8 mouse cellular contexts compared by ENCODE assay signal in genomic region chr2:166905711-166906522, GRCm38 (mm10). TPM values are rescaled to one million over a fixed set of nuclear protein-coding genes. Genes with fewer than 3 reads are reported as not detected.
DNase-seq lines count a peak whose midpoint lies in the region; ATAC-seq and TF ChIP-seq lines count a peak whose summit lies in the region.

Cse1l (plus strand) TSS chr2:166906040.

- no peaks in the 10 kb centered on the region; the same call in 1 of the 2 replicates for H3K4me1 ChIP-seq in hindbrain, postnatal 0 days (ENCODE audit: insufficient read depth, low read length)

- peak within 1 kb of the TSS; percentile 92 for H3K4me3 ChIP-seq in gastrocnemius, adult 2 months
- H3K4me3 ChIP-seq in hindbrain, postnatal 0 days (ENCODE audit: low read length) = peak within 1 kb of the TSS; percentile 78
- peak within 1 kb of the TSS; percentile 78 for H3K4me3 ChIP-seq in left cerebral cortex, adult 2 months

- H3K27ac ChIP-seq in gastrocnemius, adult 2 months = peak within 1 kb of the TSS; percentile 98
- peak within 1 kb of the TSS; percentile 96 for H3K27ac ChIP-seq in hindbrain, postnatal 0 days
- peak within 1 kb of the TSS; percentile 97 for H3K27ac ChIP-seq in left cerebral cortex, adult 2 months

- 1% methylated on average over 78 of the region's 80 CpGs for WGBS in hindbrain, postnatal 0 days

- intact Hi-C loops in gastrocnemius, adult 2 months (cut with DNase I) = no loop called here
- intact Hi-C loops in left cerebral cortex, adult 2 months (cut with DNase I) = loop anchor here (5.0 kb wide), 1 partner anchor 91 kb away; the partner anchor contains the start of gene Stau1

- TF ChIP-seq CTCF in gastrocnemius, adult 2 months (IDR thresholded peaks at IDR 0.05) = no peak
- TF ChIP-seq CTCF in hindbrain, postnatal 0 days (IDR thresholded peaks at IDR 0.05; ENCODE audit: low read depth) = peak; percentile 14; the same call in 1 of the 2 replicates
- no peak; the same call in 1 of the 2 replicates for TF ChIP-seq CTCF in left cerebral cortex, adult 2 months (IDR thresholded peaks at IDR 0.05)

- H3K9me3 ChIP-seq in hindbrain, postnatal 0 days (ENCODE audit: low read length) = no peaks in the 10 kb centered on the region

- DNase-seq in ZHBTc4 (ENCODE audit: low read depth, low spot score) = peak; percentile 98
- peak; percentile 98 for DNase-seq in gastrocnemius, adult 2 months
- peak; percentile 99 for DNase-seq in hindbrain, postnatal 0 days (ENCODE audit: low spot score)
- DNase-seq in left cerebral cortex, adult 2 months (ENCODE audit: extremely low spot score in 1 of 2, low spot score in 2 of 2) = peak; percentile 98 to 99
- DNase-seq in right cerebral cortex, adult 2 months (ENCODE audit: low spot score in 2 of 2) = peak; percentile 98 to 99
- peak; percentile 98 for DNase-seq in urinary bladder, postnatal 14 days (ENCODE audit: low spot score)

- no peaks in the 10 kb centered on the region for H3K36me3 ChIP-seq in hindbrain, postnatal 0 days (ENCODE audit: insufficient read depth, low read length)

- H3K4me2 ChIP-seq in hindbrain, postnatal 0 days (ENCODE audit: low read depth, low read length) = peak within 1 kb of the TSS; percentile 92

- peak; percentile 94 for ATAC-seq in common myeloid progenitor, adult 5-6 weeks (replicated peaks; ENCODE audit: low read depth, poor library complexity, severe bottlenecking)
- ATAC-seq in hindbrain, postnatal 0 days = peak; percentile 97
- ATAC-seq in megakaryocyte, adult 5-6 weeks (ENCODE audit: poor library complexity, severe bottlenecking) = peak; percentile 86

- H3K27me3 ChIP-seq in hindbrain, postnatal 0 days (ENCODE audit: insufficient read depth, low read length) = no peaks in the 10 kb centered on the region

- H3K9ac ChIP-seq in hindbrain, postnatal 0 days (replicated peaks; ENCODE audit: low read length) = peak within 1 kb of the TSS; percentile 80

RNA-seq across cellular contexts. Expression of gene Cse1l, which starts in this region (rescaled TPM):
- 141 and 172 TPM in 2 replicates for total RNA-seq in common myeloid progenitor, adult 5-6 weeks (2017)
- 10 to 100 TPM; 55.6 to 57.4 TPM for total RNA-seq in gastrocnemius, adult 2 months (2021)
- total RNA-seq in hindbrain, postnatal 0 days (2014; rRNA removed) = 66.1 and 78.7 TPM in 2 replicates
- 68.1 and 71.2 TPM in 2 replicates for polyA plus RNA-seq in hindbrain, postnatal 0 days (2015; fragmentation: Nextera tagmentation; extraction: Ambion mirVana)
- total RNA-seq in left cerebral cortex, adult 2 months (2021) = 10 to 100 TPM; 52.2 to 60.6 TPM
- total RNA-seq in megakaryocyte, adult 5-6 weeks (2015) = 87.8 and 109 TPM in 2 replicates
- 74.4 and 83.1 TPM in 2 replicates for total RNA-seq in megakaryocyte, adult 5-6 weeks (2017)

Comparison
In these comparisons a context has a peak if more than half of its experiments do, and no peak if none do; other contexts are left out.
1. Peak in every context shown above with its lines: DNase-seq, ATAC-seq, H3K4me3 ChIP-seq and H3K27ac ChIP-seq.